Mouse (Mus musculus) midbrain, postnatal 0 days (tissue): ENCODE data around the gene Col4a2. TPM values are rescaled to one million over a fixed set of nuclear protein-coding genes. Genes with fewer than 3 reads are reported as not detected.

Source experiments
- ATAC-seq: fragments of 200-750 bp; cut with Nextera tagmentation; 2 replicates; pipeline ENCODE4 v1.8.0; 2017; ENCODE audit warnings: moderate number of reproducible peaks, mild to moderate bottlenecking, moderate TSS enrichment, moderate library complexity; ENCODE audit not compliant: low FRiP score
- DNase-seq: peaks from one replicate; pipeline ENCODE4 v3.0.0-alpha.2; 2015; ENCODE audit warnings: low spot score
- H3K27ac ChIP-seq: fragments of 300-500 bp; sonication (generic); 2 replicates; pipeline ENCODE4 v1.5.1; 2014; ENCODE audit warnings: low read depth, mild to moderate bottlenecking, low read length, mixed read lengths
- H3K27me3 ChIP-seq: fragments of 300-500 bp; sonication (generic); 2 replicates; pipeline ENCODE4 v1.6.1; 2014; ENCODE audit warnings: low read length, control low read depth, mixed read lengths; ENCODE audit not compliant: insufficient read depth
- H3K36me3 ChIP-seq: fragments of 300-500 bp; sonication (generic); 2 replicates; pipeline ENCODE4 v1.6.1; 2014; ENCODE audit warnings: low read length, control low read depth, mixed read lengths; ENCODE audit not compliant: insufficient read depth
- H3K4me1 ChIP-seq: fragments of 300-500 bp; sonication (generic); 2 replicates; pipeline ENCODE4 v1.6.1; 2014; ENCODE audit warnings: mild to moderate bottlenecking, control low read depth, antibody characterized with exemption, low read length, mixed read lengths; ENCODE audit not compliant: insufficient read depth
- H3K4me2 ChIP-seq: fragments of 300-500 bp; sonication (generic); 2 replicates; pipeline ENCODE4 v1.6.1; 2014; ENCODE audit warnings: low read depth, mild to moderate bottlenecking, low read length, mixed read lengths; ENCODE audit not compliant: poor library complexity, severe bottlenecking
- H3K4me3 ChIP-seq: fragments of 300-500 bp; sonication (generic); 2 replicates; pipeline ENCODE4 v1.5.1; 2014; ENCODE audit warnings: low read depth, mild to moderate bottlenecking, low read length, moderate library complexity
- H3K9ac ChIP-seq: fragments of 300-500 bp; sonication (generic); replicated peaks from 2 replicates; pipeline ENCODE4 v1.6.1; 2014; ENCODE audit warnings: mild to moderate bottlenecking, low read length, moderate library complexity, mixed read lengths; ENCODE audit not compliant: poor library complexity, severe bottlenecking
- H3K9me3 ChIP-seq: fragments of 300-500 bp; sonication (generic); 2 replicates; pipeline ENCODE4 v1.6.1; 2016; ENCODE audit warnings: low read length, control low read depth
- CTCF ChIP-seq: IDR thresholded peaks from 2 replicates; pipeline ENCODE4 v1.5.1; 2016; ENCODE audit warnings: antibody characterized with exemption, mild to moderate bottlenecking
- WGBS: fragments of 180-500 bp; shearing (Covaris S2); extraction: QIAGEN DNeasy Blood & Tissue Kit; methylation state at CpG from one replicate; pipeline ENCODE4 v1.1.7; 2014; 5-methylcytosine and 5-hydroxymethylcytosine counted together
- polyA plus RNA-seq: library from polyadenylated mRNA; unstranded; fragments of >200 nt; fragmentation: Nextera tagmentation; extraction: Ambion mirVana; gene quantifications from 2 replicates; pipeline ENCODE4 v1.2.1, GENCODE M21; 2015
- total RNA-seq: library from RNA; depleted of rRNA; stranded (reverse); fragments of >200 nt; gene quantifications from 2 replicates; pipeline ENCODE4 v1.2.3, GENCODE M21; 2014

Gene Col4a2
- total and polyA plus RNA-seq, 2 experiments from 2014 or later, result 31.3 to 92.5 TPM

GRCm38 (mm10) chr8:11403813-11404212 lies 91.2 kb downstream of the Col4a2 start:
- no peak for DNase-seq
- H3K27ac ChIP-seq, result no peak overlapping the region
- 90% methylated on average over 9 of the region's 9 CpGs for WGBS
- no peak for TF ChIP-seq CTCF
- no peaks in the 10 kb centered on the region for H3K36me3 ChIP-seq
- no peak overlapping the region for H3K9ac ChIP-seq
- no peaks in the 10 kb centered on the region for H3K9me3 ChIP-seq
- no peak overlapping the region for H3K4me3 ChIP-seq
- ATAC-seq, result no peak
- no peaks in the 10 kb centered on the region for H3K27me3 ChIP-seq
- H3K4me1 ChIP-seq, result no peaks in the 10 kb centered on the region; the same call in 1 of the 2 replicates
- H3K4me2 ChIP-seq, result no peak overlapping the region

- no peaks in the 10 kb centered on the region for H3K9me3 ChIP-seq
- DNase-seq, result no peak
- no peak overlapping the region for H3K9ac ChIP-seq
- H3K4me3 ChIP-seq, result no peak overlapping the region
- no peak for ATAC-seq
- WGBS, result 72% methylated on average over 4 of the region's 4 CpGs
- no peaks in the 10 kb centered on the region for H3K27me3 ChIP-seq
- no peaks in the 10 kb centered on the region for H3K36me3 ChIP-seq
- no peak overlapping the region for H3K4me2 ChIP-seq
- no peak overlapping the region for H3K27ac ChIP-seq
- H3K4me1 ChIP-seq, result no peaks in the 10 kb centered on the region; the same call in 1 of the 2 replicates
- TF ChIP-seq CTCF, result no peak
These were observed 92.0 kb downstream of the Col4a2 start for GRCm38 (mm10) chr8:11404614-11405013.

- H3K4me1 ChIP-seq, result no peaks in the 10 kb centered on the region; the same call in 1 of the 2 replicates
- WGBS, result 35% methylated on average over 13 of the region's 13 CpGs
- no peaks in the 10 kb centered on the region for H3K27me3 ChIP-seq
- H3K27ac ChIP-seq, result peak overlapping the region; percentile 38
- peak; percentile 80 for DNase-seq
- TF ChIP-seq CTCF, result peak; percentile 59
- H3K9ac ChIP-seq, result no peak overlapping the region
- ATAC-seq, result peak; percentile 90
- peaks cover 5% of the 10 kb centered on the region; the same call in 1 of the 2 replicates for H3K36me3 ChIP-seq
- H3K9me3 ChIP-seq, result no peaks in the 10 kb centered on the region
- no peak overlapping the region for H3K4me3 ChIP-seq
- H3K4me2 ChIP-seq, result no peak overlapping the region
These were observed 93.3 kb downstream of the Col4a2 start for GRCm38 (mm10) chr8:11405722-11406481.

- no peak for TF ChIP-seq CTCF
- H3K27ac ChIP-seq, result no peak overlapping the region
- no peaks in the 10 kb centered on the region for H3K27me3 ChIP-seq
- H3K36me3 ChIP-seq, result peaks cover 7% of the 10 kb centered on the region; the same call in 1 of the 2 replicates
- WGBS, result 73% methylated on average over 12 of the region's 12 CpGs
- H3K4me3 ChIP-seq, result no peak overlapping the region
- H3K9me3 ChIP-seq, result no peaks in the 10 kb centered on the region
- H3K4me2 ChIP-seq, result no peak overlapping the region
- peaks cover 6% of the 10 kb centered on the region; the same call in 1 of the 2 replicates for H3K4me1 ChIP-seq
- ATAC-seq, result no peak
- H3K9ac ChIP-seq, result no peak overlapping the region
- no peak for DNase-seq
These were observed 99.0 kb downstream of the Col4a2 start for GRCm38 (mm10) chr8:11411504-11412124.

- H3K27me3 ChIP-seq, result no peaks in the 10 kb centered on the region
- TF ChIP-seq CTCF, result no peak
- no peak overlapping the region for H3K4me3 ChIP-seq
- no peak overlapping the region for H3K9ac ChIP-seq
- ATAC-seq (no peak), DNase-seq (no peak)
- H3K4me1 ChIP-seq, result peaks cover 6% of the 10 kb centered on the region; the same call in 1 of the 2 replicates
- no peaks in the 10 kb centered on the region for H3K9me3 ChIP-seq
- H3K27ac ChIP-seq, result no peak overlapping the region
- H3K36me3 ChIP-seq, result peaks cover 7% of the 10 kb centered on the region; the same call in 1 of the 2 replicates
- no peak overlapping the region for H3K4me2 ChIP-seq
- WGBS, result 72% methylated on average over 5 of the region's 5 CpGs
These were observed 99.8 kb downstream of the Col4a2 start for GRCm38 (mm10) chr8:11412450-11412849.

- WGBS, result 13% methylated on average over 8 of the region's 8 CpGs
- Histone ChIP-seq H3K36me3 (peaks cover 7% of the 10 kb centered on the region; the same call in 1 of the 2 replicates), H3K27me3 (no peaks in the 10 kb centered on the region), H3K4me1 (peaks cover 6% of the 10 kb centered on the region; the same call in 1 of the 2 replicates), H3K4me2 (no peak overlapping the region), H3K9ac (no peak overlapping the region), H3K4me3 (no peak overlapping the region), H3K9me3 (no peaks in the 10 kb centered on the region), H3K27ac (peak overlapping the region; percentile 57)
- 0 out of 2 replicates have a peak, but pooled peaks have one; percentile 1 for TF ChIP-seq CTCF
- ATAC-seq (peak; percentile 48), DNase-seq (peak; percentile 64)
These were observed 101.7 kb downstream of the Col4a2 start for GRCm38 (mm10) chr8:11414304-11414703.
